Mouse (Mus musculus) heart, embryonic 12.5 days (tissue): ENCODE data around the gene Igfbp3. TPM values are rescaled to one million over a fixed set of nuclear protein-coding genes. Genes with fewer than 3 reads are reported as not detected.

Experiments
- ATAC-seq: fragments of 200-750 bp; cut with Nextera tagmentation; 2 replicates; pipeline ENCODE4 v1.8.0; 2017; ENCODE audit warnings: moderate TSS enrichment, moderate library complexity; ENCODE audit not compliant: insufficient number of reproducible peaks, low FRiP score
- H3K27ac ChIP-seq: fragments of 300-500 bp; sonication (generic); 2 replicates; pipeline ENCODE4 v1.5.1; 2016; ENCODE audit warnings: mild to moderate bottlenecking, moderate library complexity; ENCODE audit not compliant: poor library complexity, severe bottlenecking
- H3K27me3 ChIP-seq: fragments of 300-500 bp; sonication (generic); replicated peaks from 2 replicates; pipeline ENCODE4 v1.6.1; 2016; ENCODE audit warnings: mild to moderate bottlenecking, moderate library complexity
- H3K36me3 ChIP-seq: fragments of 300-500 bp; sonication (generic); 2 replicates; pipeline ENCODE4 v1.6.1; 2016; ENCODE audit warnings: mild to moderate bottlenecking, moderate library complexity
- H3K4me1 ChIP-seq: fragments of 300-500 bp; sonication (generic); replicated peaks from 2 replicates; pipeline ENCODE4 v1.6.1; 2016; ENCODE audit warnings: mild to moderate bottlenecking
- H3K4me2 ChIP-seq: fragments of 300-500 bp; sonication (generic); 2 replicates; pipeline ENCODE4 v1.6.1; 2016; ENCODE audit warnings: mild to moderate bottlenecking, moderate library complexity
- H3K4me3 ChIP-seq: fragments of 300-500 bp; sonication (generic); 2 replicates; pipeline ENCODE4 v1.5.1; 2016; ENCODE audit warnings: mild to moderate bottlenecking
- H3K9ac ChIP-seq: fragments of 300-500 bp; sonication (generic); 2 replicates; pipeline ENCODE4 v1.6.1; 2016; ENCODE audit warnings: mild to moderate bottlenecking, moderate library complexity
- H3K9me3 ChIP-seq: fragments of 300-500 bp; sonication (generic); replicated peaks from 2 replicates; pipeline ENCODE4 v1.6.1; 2016; ENCODE audit warnings: mild to moderate bottlenecking, moderate library complexity
- WGBS: fragments of 180-500 bp; shearing (Covaris S2); methylation state at CpG from one replicate; pipeline ENCODE4 v1.1.7; 2016; 5-methylcytosine and 5-hydroxymethylcytosine counted together
- polyA plus RNA-seq: library from polyadenylated mRNA; unstranded; fragments of >200 nt; fragmentation: Nextera tagmentation; extraction: Ambion mirVana; gene quantifications from 2 replicates; pipeline ENCODE4 v1.2.1, GENCODE M21; 2016

Igfbp3 gene
- polyA plus RNA-seq, 1 experiment from 2014 or later: 24.4 TPM

GRCm38 (mm10) chr11:7164416-7164815 lies 49.3 kb downstream of the Igfbp3 start:
- no peaks in the 10 kb centered on the region for H3K9me3 ChIP-seq
- WGBS: 81% methylated on average over 4 of the region's 4 CpGs
- H3K4me3 ChIP-seq: no peak overlapping the region
- H3K4me2 ChIP-seq: no peak overlapping the region
- H3K27me3 ChIP-seq: no peaks in the 10 kb centered on the region
- no peak overlapping the region for H3K9ac ChIP-seq
- H3K27ac ChIP-seq: no peak overlapping the region
- no peak for ATAC-seq
- H3K4me1 ChIP-seq: peaks cover 8% of the 10 kb centered on the region
- 0 out of 2 replicates have a peak, but pooled peaks cover 1% of the 10 kb centered on the region for H3K36me3 ChIP-seq

- H3K4me3 ChIP-seq: no peak overlapping the region
- no peak overlapping the region for H3K27ac ChIP-seq
- no peaks in the 10 kb centered on the region for H3K27me3 ChIP-seq
- ATAC-seq: no peak
- H3K9me3 ChIP-seq: no peaks in the 10 kb centered on the region
- 74% methylated on average over 8 of the region's 8 CpGs for WGBS
- H3K36me3 ChIP-seq: no peaks in the 10 kb centered on the region
- peaks cover 8% of the 10 kb centered on the region for H3K4me1 ChIP-seq
- H3K4me2 ChIP-seq: no peak overlapping the region
- H3K9ac ChIP-seq: no peak overlapping the region
Measured at GRCm38 (mm10) chr11:7161502-7162174, 52.1 kb downstream of the Igfbp3 start.

GRCm38 (mm10) chr11:7160637-7161101 lies 53.1 kb downstream of the Igfbp3 start:
- no peaks in the 10 kb centered on the region for H3K27me3 ChIP-seq
- H3K4me3 ChIP-seq: no peak overlapping the region
- peaks cover 8% of the 10 kb centered on the region for H3K4me1 ChIP-seq
- no peak overlapping the region for H3K9ac ChIP-seq
- no peak overlapping the region for H3K4me2 ChIP-seq
- H3K27ac ChIP-seq: no peak overlapping the region
- H3K9me3 ChIP-seq: no peaks in the 10 kb centered on the region
- no peak for ATAC-seq
- H3K36me3 ChIP-seq: no peaks in the 10 kb centered on the region
- WGBS: 67% methylated on average over 4 of the region's 4 CpGs

- H3K4me3 ChIP-seq: no peak overlapping the region
- 62% methylated on average over 6 of the region's 6 CpGs for WGBS
- no peak for ATAC-seq
- peaks cover 8% of the 10 kb centered on the region for H3K4me1 ChIP-seq
- H3K9me3 ChIP-seq: no peaks in the 10 kb centered on the region
- H3K36me3 ChIP-seq: no peaks in the 10 kb centered on the region
- no peaks in the 10 kb centered on the region for H3K27me3 ChIP-seq
- H3K9ac ChIP-seq: no peak overlapping the region
- no peak overlapping the region for H3K4me2 ChIP-seq
- no peak overlapping the region for H3K27ac ChIP-seq
Measured at GRCm38 (mm10) chr11:7160146-7160545, 53.6 kb downstream of the Igfbp3 start.

GRCm38 (mm10) chr11:7158196-7158595 lies 55.5 kb downstream of the Igfbp3 start:
- ATAC-seq: no peak
- no peaks in the 10 kb centered on the region for H3K9me3 ChIP-seq
- no peak overlapping the region for H3K27ac ChIP-seq
- H3K36me3 ChIP-seq: no peaks in the 10 kb centered on the region
- H3K27me3 ChIP-seq: no peaks in the 10 kb centered on the region
- no peak overlapping the region for H3K4me3 ChIP-seq
- H3K4me1 ChIP-seq: peaks cover 8% of the 10 kb centered on the region
- H3K9ac ChIP-seq: no peak overlapping the region
- no peak overlapping the region for H3K4me2 ChIP-seq
- 86% methylated on average over 6 of the region's 6 CpGs for WGBS

- no peaks in the 10 kb centered on the region for H3K9me3 ChIP-seq
- no peak for ATAC-seq
- no peak overlapping the region for H3K27ac ChIP-seq
- H3K9ac ChIP-seq: no peak overlapping the region
- no peak overlapping the region for H3K4me3 ChIP-seq
- H3K4me2 ChIP-seq: no peak overlapping the region
- peaks cover 8% of the 10 kb centered on the region for H3K4me1 ChIP-seq
- H3K27me3 ChIP-seq: no peaks in the 10 kb centered on the region
- 64% methylated on average over 4 of the region's 4 CpGs for WGBS
- no peaks in the 10 kb centered on the region for H3K36me3 ChIP-seq
Measured at GRCm38 (mm10) chr11:7156427-7156826, 57.3 kb downstream of the Igfbp3 start.

Other genes starting within 250 kb of the Igfbp3 start
- gene Adcy1, start 150.4 kb downstream of the Igfbp3 start, polyA plus RNA-seq: 1.2 and 1.3 TPM in 2 replicates
- not detected in 2 replicates for gene Gm11985, start 25.4 kb downstream of the Igfbp3 start, polyA plus RNA-seq
- 0.17 and 0.61 TPM in 2 replicates for gene Igfbp1, start 16.1 kb downstream of the Igfbp3 start, polyA plus RNA-seq